Mouse (Mus musculus): Measurements from ENCODE around the gene Tomm7. TPM values are rescaled to one million over a fixed set of nuclear protein-coding genes. Genes with fewer than 3 reads are reported as not detected.
"Not testable (repeated sequence)": the region's sequence is repeated elsewhere in the genome, so short reads cannot be mapped to it uniquely, and the experiment has no call there.

Tomm7 gene
- polyA plus RNA-seq, 1 experiment from 2014 or later, result 147 TPM

- H3K27ac ChIP-seq (replicated peaks), result no peak overlapping the region
- WGBS, result 90% methylated on average over 5 of the region's 5 CpGs
Measured at GRCm38 (mm10) chr5:23862291-23862690, 18.3 kb upstream of the Tomm7 start.

GRCm38 (mm10) chr5:23861721-23862120 is 17.8 kb upstream of the Tomm7 start:
- 94% methylated on average over 9 of the region's 9 CpGs for WGBS
- H3K4me1 ChIP-seq, result no peaks in the 10 kb centered on the region
- peaks cover 55% of the 10 kb centered on the region for H3K36me3 ChIP-seq (replicated peaks)
- H3K9me3 ChIP-seq, result no peaks in the 10 kb centered on the region
- no peak for DNase-seq (ENCODE audit: low spot score)
- H3K27me3 ChIP-seq (replicated peaks; ENCODE audit: low read depth, poor library complexity, severe bottlenecking), result no peaks in the 10 kb centered on the region
- H3K4me3 ChIP-seq, result no peak overlapping the region
- H3K27ac ChIP-seq (replicated peaks), result no peak overlapping the region

More at GRCm38 (mm10) chr5:23862291-23862690, 18.3 kb upstream of the Tomm7 start:
- H3K27me3 ChIP-seq (replicated peaks; ENCODE audit: low read depth, poor library complexity, severe bottlenecking), result no peaks in the 10 kb centered on the region
- H3K9me3 ChIP-seq, result no peaks in the 10 kb centered on the region
- DNase-seq (ENCODE audit: low spot score), result no peak
- H3K4me1 ChIP-seq, result no peaks in the 10 kb centered on the region
- H3K4me3 ChIP-seq, result no peak overlapping the region
- H3K36me3 ChIP-seq (replicated peaks), result peaks cover 49% of the 10 kb centered on the region

- WGBS, result 80% methylated on average over 5 of the region's 5 CpGs
- no peaks in the 10 kb centered on the region for H3K4me1 ChIP-seq
- no peak overlapping the region for H3K4me3 ChIP-seq
- no peak for DNase-seq (ENCODE audit: low spot score)
- no peak overlapping the region for H3K27ac ChIP-seq (replicated peaks)
- no peaks in the 10 kb centered on the region for H3K27me3 ChIP-seq (replicated peaks; ENCODE audit: low read depth, poor library complexity, severe bottlenecking)
- peaks cover 73% of the 10 kb centered on the region for H3K36me3 ChIP-seq (replicated peaks)
- H3K9me3 ChIP-seq, result no peaks in the 10 kb centered on the region
Measured at GRCm38 (mm10) chr5:23859896-23860295, 15.9 kb upstream of the Tomm7 start.

GRCm38 (mm10) chr5:23859087-23859718 is 15.2 kb upstream of the Tomm7 start:
- DNase-seq (ENCODE audit: low spot score), result no peak
- Histone ChIP-seq H3K36me3 (replicated peaks) (peaks cover 80% of the 10 kb centered on the region), H3K27ac (replicated peaks) (no peak overlapping the region), H3K4me3 (no peak overlapping the region), H3K27me3 (replicated peaks; ENCODE audit: low read depth, poor library complexity, severe bottlenecking) (no peaks in the 10 kb centered on the region), H3K4me1 (no peaks in the 10 kb centered on the region), H3K9me3 (no peaks in the 10 kb centered on the region)
- 88% methylated on average over 1 of the region's 1 CpGs for WGBS

GRCm38 (mm10) chr5:23858643-23859042 is 14.7 kb upstream of the Tomm7 start:
- no peak for DNase-seq (ENCODE audit: low spot score)
- H3K4me1 ChIP-seq, result no peaks in the 10 kb centered on the region
- no peak overlapping the region for H3K4me3 ChIP-seq
- no peaks in the 10 kb centered on the region for H3K27me3 ChIP-seq (replicated peaks; ENCODE audit: low read depth, poor library complexity, severe bottlenecking)
- WGBS, result 78% methylated on average over 7 of the region's 7 CpGs
- H3K36me3 ChIP-seq (replicated peaks), result peaks cover 85% of the 10 kb centered on the region
- no peaks in the 10 kb centered on the region for H3K9me3 ChIP-seq
- H3K27ac ChIP-seq (replicated peaks), result no peak overlapping the region

GRCm38 (mm10) chr5:23858001-23858400 is 14.0 kb upstream of the Tomm7 start:
- H3K27me3 ChIP-seq (replicated peaks; ENCODE audit: low read depth, poor library complexity, severe bottlenecking), result no peaks in the 10 kb centered on the region
- 91% methylated on average over 3 of the region's 3 CpGs for WGBS
- H3K4me3 ChIP-seq, result no peak overlapping the region
- H3K4me1 ChIP-seq, result no peaks in the 10 kb centered on the region
- H3K27ac ChIP-seq (replicated peaks), result no peak overlapping the region
- DNase-seq (ENCODE audit: low spot score), result no peak
- H3K9me3 ChIP-seq, result no peaks in the 10 kb centered on the region
- H3K36me3 ChIP-seq (replicated peaks), result peaks cover 92% of the 10 kb centered on the region

GRCm38 (mm10) chr5:23857189-23857588 is 13.2 kb upstream of the Tomm7 start:
- H3K4me1 ChIP-seq, result no peaks in the 10 kb centered on the region; the same call in 1 of the 2 replicates
- peaks cover 99% of the 10 kb centered on the region for H3K36me3 ChIP-seq (replicated peaks)
- H3K27me3 ChIP-seq (replicated peaks; ENCODE audit: low read depth, poor library complexity, severe bottlenecking), result no peaks in the 10 kb centered on the region
- no peak overlapping the region for H3K4me3 ChIP-seq
- no peaks in the 10 kb centered on the region; the same call in 1 of the 2 replicates for H3K9me3 ChIP-seq
- no peak for DNase-seq (ENCODE audit: low spot score)
- no peak overlapping the region for H3K27ac ChIP-seq (replicated peaks)

GRCm38 (mm10) chr5:23856164-23856563 is 12.2 kb upstream of the Tomm7 start:
- Histone ChIP-seq H3K9me3 (no peaks in the 10 kb centered on the region; the same call in 1 of the 2 replicates), H3K4me1 (peaks cover 5% of the 10 kb centered on the region), H3K4me3 (no peak overlapping the region), H3K27ac (replicated peaks) (no peak overlapping the region), H3K27me3 (replicated peaks; ENCODE audit: low read depth, poor library complexity, severe bottlenecking) (no peaks in the 10 kb centered on the region), H3K36me3 (replicated peaks) (peaks cover 95% of the 10 kb centered on the region)
- no peak for DNase-seq (ENCODE audit: low spot score)
- 86% methylated on average over 1 of the region's 1 CpGs for WGBS

- Histone ChIP-seq H3K27me3 (replicated peaks; ENCODE audit: low read depth, poor library complexity, severe bottlenecking) (no peaks in the 10 kb centered on the region), H3K27ac (replicated peaks) (no peak overlapping the region), H3K4me3 (no peak overlapping the region), H3K36me3 (replicated peaks) (peaks cover 89% of the 10 kb centered on the region), H3K4me1 (peaks cover 5% of the 10 kb centered on the region), H3K9me3 (no peaks in the 10 kb centered on the region; the same call in 1 of the 2 replicates)
- 91% methylated on average over 6 of the region's 6 CpGs for WGBS
- no peak for DNase-seq (ENCODE audit: low spot score)
Measured at GRCm38 (mm10) chr5:23855484-23855883, 11.5 kb upstream of the Tomm7 start.

- H3K4me1 ChIP-seq; H3K9me3 ChIP-seq; H3K27ac ChIP-seq (replicated peaks); H3K27me3 ChIP-seq (replicated peaks; ENCODE audit: low read depth, poor library complexity, severe bottlenecking); H3K4me3 ChIP-seq; DNase-seq (ENCODE audit: low spot score): not testable (repeated sequence)
- peaks cover 64% of the 10 kb centered on the region for H3K36me3 ChIP-seq (replicated peaks)
- WGBS, result 82% methylated on average over 1 of the region's 1 CpGs
Measured at GRCm38 (mm10) chr5:23852916-23853315, 9.0 kb upstream of the Tomm7 start.

- H3K27ac ChIP-seq (replicated peaks), result peak overlapping the region; percentile 95
Measured at GRCm38 (mm10) chr5:23851160-23851555, 7.2 kb upstream of the Tomm7 start.

GRCm38 (mm10) chr5:23850345-23851159 is 6.6 kb upstream of the Tomm7 start:
- H3K27me3 ChIP-seq (replicated peaks; ENCODE audit: low read depth, poor library complexity, severe bottlenecking), result no peaks in the 10 kb centered on the region
- WGBS, result under 1% methylated on average over 61 of the region's 61 CpGs

More at GRCm38 (mm10) chr5:23851160-23851555, 7.2 kb upstream of the Tomm7 start:
- H3K4me1 ChIP-seq; DNase-seq (ENCODE audit: low spot score); H3K9me3 ChIP-seq; H3K27me3 ChIP-seq (replicated peaks; ENCODE audit: low read depth, poor library complexity, severe bottlenecking): not testable (repeated sequence)
- 14% methylated on average over 4 of the region's 4 CpGs for WGBS
- H3K36me3 ChIP-seq (replicated peaks), result peaks cover 46% of the 10 kb centered on the region
- H3K4me3 ChIP-seq, result peak overlapping the region; percentile 77

GRCm38 (mm10) chr5:23845141-23845540 is 1.2 kb upstream of the Tomm7 start:
- H3K4me3 ChIP-seq, result peak overlapping the region; percentile 81; the same call in 1 of the 2 replicates
- H3K9me3 ChIP-seq, result no peaks in the 10 kb centered on the region
- DNase-seq (ENCODE audit: low spot score), result no peak
- peaks cover 17% of the 10 kb centered on the region for H3K36me3 ChIP-seq (replicated peaks)
- 94% methylated on average over 3 of the region's 3 CpGs for WGBS
- H3K27ac ChIP-seq (replicated peaks), result no peak overlapping the region
- H3K27me3 ChIP-seq (replicated peaks; ENCODE audit: low read depth, poor library complexity, severe bottlenecking), result no peaks in the 10 kb centered on the region
- peaks cover 17% of the 10 kb centered on the region for H3K4me1 ChIP-seq

More at GRCm38 (mm10) chr5:23850345-23851159, 6.6 kb upstream of the Tomm7 start:
- Histone ChIP-seq H3K4me3 (peak overlapping the region; percentile 77), H3K27ac (replicated peaks) (peak overlapping the region; percentile 95), H3K36me3 (replicated peaks) (peaks cover 40% of the 10 kb centered on the region), H3K4me1 (peaks cover 5% of the 10 kb centered on the region), H3K9me3 (no peaks in the 10 kb centered on the region; the same call in 1 of the 2 replicates)
- peak; percentile 96 for DNase-seq (ENCODE audit: low spot score)
